Mouse (Mus musculus): ENCODE data around the gene Nf2. TPM values are rescaled to one million over a fixed set of nuclear protein-coding genes. Genes with fewer than 3 reads are reported as not detected.

Nf2 gene
- total and polyA plus RNA-seq, 2 experiments from 2014 or later: 55.5 to 97.6 TPM

- H3K4me3 ChIP-seq (ENCODE audit: low read length): no peak overlapping the region
- WGBS: 82% methylated on average over 6 of the region's 6 CpGs
- no peak for TF ChIP-seq CTCF (IDR thresholded peaks at IDR 0.05; ENCODE audit: low read depth)
- H3K27me3 ChIP-seq (ENCODE audit: insufficient read depth, low read length): no peaks in the 10 kb centered on the region
- no peak overlapping the region for H3K4me2 ChIP-seq (ENCODE audit: low read depth, low read length)
- H3K27ac ChIP-seq: no peak overlapping the region
- ATAC-seq (no peak), DNase-seq (ENCODE audit: low spot score) (no peak)
- no peaks in the 10 kb centered on the region for H3K9me3 ChIP-seq (ENCODE audit: low read length)
- H3K36me3 ChIP-seq (ENCODE audit: insufficient read depth, low read length): peaks cover 12% of the 10 kb centered on the region; the same call in 1 of the 2 replicates
- no peaks in the 10 kb centered on the region for H3K4me1 ChIP-seq (ENCODE audit: insufficient read depth, low read length)
- H3K9ac ChIP-seq (replicated peaks; ENCODE audit: low read length): no peak overlapping the region
Measured at GRCm38 (mm10) chr11:4730096-4730495, 119.2 kb downstream of the Nf2 start.

GRCm38 (mm10) chr11:4729603-4730002, 119.7 kb downstream of the Nf2 start:
- 34% methylated on average over 12 of the region's 12 CpGs for WGBS
- peak; percentile 56 for DNase-seq (ENCODE audit: low spot score)
- 0 out of 2 replicates have a peak, but pooled peaks have one; percentile 22 for ATAC-seq

DNA sequence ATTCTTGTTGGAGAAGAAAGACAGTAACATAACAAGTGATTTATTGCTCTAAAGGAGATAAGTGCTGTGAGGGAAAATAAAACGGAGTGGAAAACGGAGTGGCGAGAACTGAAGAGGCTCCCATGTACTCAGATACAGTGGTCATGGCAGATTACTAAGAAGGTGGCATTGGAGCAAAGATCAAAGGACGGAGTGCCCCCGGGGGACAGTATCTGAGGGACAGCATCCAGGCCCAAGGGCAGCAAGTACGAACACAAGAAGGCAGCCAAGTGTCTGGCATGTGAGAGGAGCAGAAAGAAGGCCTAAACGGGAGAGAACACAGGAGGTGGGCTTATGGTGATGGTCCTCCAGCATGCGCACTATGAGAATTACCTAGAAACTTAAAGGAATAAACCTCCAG, 127.6 kb downstream of the Nf2 start:
- no peaks in the 10 kb centered on the region for H3K9me3 ChIP-seq (ENCODE audit: low read length)
- 73% methylated on average over 8 of the region's 8 CpGs for WGBS
- no peak overlapping the region for H3K4me3 ChIP-seq (ENCODE audit: low read length)
- ATAC-seq: no peak
- no peak for TF ChIP-seq CTCF (IDR thresholded peaks at IDR 0.05; ENCODE audit: low read depth)
- no peak overlapping the region for H3K4me2 ChIP-seq (ENCODE audit: low read depth, low read length)
- peaks cover 24% of the 10 kb centered on the region for H3K36me3 ChIP-seq (ENCODE audit: insufficient read depth, low read length)
- H3K27ac ChIP-seq: no peak overlapping the region
- DNase-seq (ENCODE audit: low spot score): no peak
- H3K4me1 ChIP-seq (ENCODE audit: insufficient read depth, low read length): no peaks in the 10 kb centered on the region
- H3K9ac ChIP-seq (replicated peaks; ENCODE audit: low read length): no peak overlapping the region
- no peaks in the 10 kb centered on the region for H3K27me3 ChIP-seq (ENCODE audit: insufficient read depth, low read length)

More at GRCm38 (mm10) chr11:4729603-4730002, 119.7 kb downstream of the Nf2 start:
- no peak overlapping the region for H3K4me3 ChIP-seq (ENCODE audit: low read length)
- no peak overlapping the region for H3K4me2 ChIP-seq (ENCODE audit: low read depth, low read length)
- TF ChIP-seq CTCF (IDR thresholded peaks at IDR 0.05; ENCODE audit: low read depth): no peak
- H3K27ac ChIP-seq: no peak overlapping the region
- H3K4me1 ChIP-seq (ENCODE audit: insufficient read depth, low read length): no peaks in the 10 kb centered on the region
- no peaks in the 10 kb centered on the region for H3K9me3 ChIP-seq (ENCODE audit: low read length)
- H3K36me3 ChIP-seq (ENCODE audit: insufficient read depth, low read length): peaks cover 16% of the 10 kb centered on the region; the same call in 1 of the 2 replicates
- no peaks in the 10 kb centered on the region for H3K27me3 ChIP-seq (ENCODE audit: insufficient read depth, low read length)
- H3K9ac ChIP-seq (replicated peaks; ENCODE audit: low read length): no peak overlapping the region

DNA sequence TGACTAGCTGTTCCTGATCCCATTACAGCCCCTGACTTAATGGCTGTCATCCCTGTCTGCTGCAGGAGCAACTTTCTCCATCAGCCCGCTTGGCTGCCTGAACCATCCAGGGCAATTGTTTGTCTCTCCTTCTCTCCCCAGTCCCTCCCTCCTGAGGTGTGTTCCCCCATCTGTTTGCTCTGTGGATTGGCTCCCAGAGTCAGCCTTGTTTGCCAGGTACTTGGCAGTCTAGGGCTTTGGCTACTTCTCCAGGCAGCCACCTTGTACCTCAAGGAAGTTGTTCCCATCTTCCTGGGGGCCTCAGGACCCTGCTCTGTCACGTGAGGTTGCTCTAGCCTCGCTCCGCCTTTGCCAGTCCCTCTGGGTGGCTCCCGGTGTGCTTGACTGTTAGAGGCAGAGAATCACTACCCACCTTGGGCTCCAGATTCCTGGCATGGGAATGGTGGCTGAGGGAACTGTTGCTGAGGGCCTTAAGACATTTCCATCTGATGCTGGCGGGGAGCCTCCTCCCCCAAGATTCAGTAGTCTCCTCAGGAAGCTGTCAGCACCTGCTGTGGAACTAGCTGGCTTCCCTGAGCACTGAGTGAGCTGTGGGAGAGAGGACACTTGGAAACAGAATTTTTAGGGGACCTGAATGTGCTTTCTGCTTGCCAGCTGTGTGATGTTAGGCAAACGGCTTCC, 128.3 kb downstream of the Nf2 start:
- DNase-seq (ENCODE audit: low spot score): no peak
- H3K4me3 ChIP-seq (ENCODE audit: low read length): no peak overlapping the region
- H3K27ac ChIP-seq: no peak overlapping the region
- WGBS: 47% methylated on average over 7 of the region's 7 CpGs
- no peak overlapping the region for H3K9ac ChIP-seq (replicated peaks; ENCODE audit: low read length)
- TF ChIP-seq CTCF (IDR thresholded peaks at IDR 0.05; ENCODE audit: low read depth): no peak
- H3K4me1 ChIP-seq (ENCODE audit: insufficient read depth, low read length): no peaks in the 10 kb centered on the region
- H3K9me3 ChIP-seq (ENCODE audit: low read length): no peaks in the 10 kb centered on the region
- H3K27me3 ChIP-seq (ENCODE audit: insufficient read depth, low read length): no peaks in the 10 kb centered on the region
- no peak overlapping the region for H3K4me2 ChIP-seq (ENCODE audit: low read depth, low read length)
- ATAC-seq: no peak
- H3K36me3 ChIP-seq (ENCODE audit: insufficient read depth, low read length): peaks cover 20% of the 10 kb centered on the region

GRCm38 (mm10) chr11:4720393-4720792, 128.9 kb downstream of the Nf2 start:
- H3K27ac ChIP-seq: no peak overlapping the region

DNA sequence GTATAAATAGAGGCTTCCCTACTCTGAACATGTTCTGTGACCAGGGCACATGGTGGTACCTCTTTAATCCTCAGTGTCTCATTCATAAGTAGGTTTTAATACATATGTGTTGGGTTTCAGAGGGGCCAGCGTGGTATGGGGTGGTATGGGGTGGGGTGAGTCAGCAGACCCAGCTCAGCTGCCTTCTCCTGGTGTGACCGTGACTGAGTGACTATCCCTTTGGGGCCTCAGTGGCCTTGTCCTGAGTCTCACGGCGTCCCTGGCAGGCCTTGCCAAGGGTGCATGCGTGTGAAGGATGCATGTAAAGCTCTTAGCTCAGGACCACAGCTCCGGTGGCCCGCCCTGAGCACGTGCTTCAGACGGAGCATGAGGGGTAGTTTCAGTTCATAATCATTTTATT, 129.4 kb downstream of the Nf2 start:
- Histone ChIP-seq H3K27ac (no peak overlapping the region), H3K9me3 (ENCODE audit: low read length) (no peaks in the 10 kb centered on the region), H3K27me3 (ENCODE audit: insufficient read depth, low read length) (no peaks in the 10 kb centered on the region), H3K4me1 (ENCODE audit: insufficient read depth, low read length) (no peaks in the 10 kb centered on the region), H3K4me2 (ENCODE audit: low read depth, low read length) (no peak overlapping the region), H3K36me3 (ENCODE audit: insufficient read depth, low read length) (peaks cover 11% of the 10 kb centered on the region; the same call in 1 of the 2 replicates), H3K4me3 (ENCODE audit: low read length) (no peak overlapping the region), H3K9ac (replicated peaks; ENCODE audit: low read length) (no peak overlapping the region)
- 89% methylated on average over 9 of the region's 9 CpGs for WGBS
- no peak for ATAC-seq
- DNase-seq (ENCODE audit: low spot score): no peak
- no peak for TF ChIP-seq CTCF (IDR thresholded peaks at IDR 0.05; ENCODE audit: low read depth)

More at GRCm38 (mm10) chr11:4720393-4720792, 128.9 kb downstream of the Nf2 start:
- DNase-seq (ENCODE audit: low spot score) (no peak), ATAC-seq (no peak)
- H3K4me3 ChIP-seq (ENCODE audit: low read length): no peak overlapping the region
- TF ChIP-seq CTCF (IDR thresholded peaks at IDR 0.05; ENCODE audit: low read depth): no peak
- WGBS: 56% methylated on average over 11 of the region's 11 CpGs
- peaks cover 14% of the 10 kb centered on the region for H3K36me3 ChIP-seq (ENCODE audit: insufficient read depth, low read length)
- H3K4me1 ChIP-seq (ENCODE audit: insufficient read depth, low read length): no peaks in the 10 kb centered on the region
- no peak overlapping the region for H3K9ac ChIP-seq (replicated peaks; ENCODE audit: low read length)
- H3K9me3 ChIP-seq (ENCODE audit: low read length): no peaks in the 10 kb centered on the region
- H3K27me3 ChIP-seq (ENCODE audit: insufficient read depth, low read length): no peaks in the 10 kb centered on the region
- no peak overlapping the region for H3K4me2 ChIP-seq (ENCODE audit: low read depth, low read length)

DNA sequence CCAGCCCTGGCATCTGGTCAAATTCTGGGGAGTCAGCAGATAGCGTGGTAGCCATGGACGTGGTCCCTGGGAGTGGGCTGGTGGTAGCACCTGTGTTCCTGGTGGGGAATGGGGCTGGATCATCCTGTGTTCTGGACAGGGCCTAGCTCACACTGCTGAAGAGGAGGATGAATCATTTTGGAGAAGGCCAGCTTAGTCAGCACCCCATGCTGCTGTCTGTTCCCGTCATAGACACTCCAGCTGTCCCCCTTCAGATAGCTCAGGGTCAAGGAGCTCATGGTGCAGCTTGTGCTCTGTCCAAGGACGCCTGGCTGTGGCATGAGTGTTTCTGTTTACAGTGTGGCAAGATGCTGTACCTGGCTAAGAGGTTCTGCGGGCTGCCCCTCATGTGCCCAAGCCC, 130.8 kb downstream of the Nf2 start:
- 78% methylated on average over 5 of the region's 5 CpGs for WGBS

More for the DNA sequence above, 130.8 kb downstream of the Nf2 start:
- no peak overlapping the region for H3K4me3 ChIP-seq (ENCODE audit: low read length)
- no peaks in the 10 kb centered on the region for H3K9me3 ChIP-seq (ENCODE audit: low read length)
- no peak overlapping the region for H3K27ac ChIP-seq
- peaks cover 2% of the 10 kb centered on the region; the same call in 1 of the 2 replicates for H3K36me3 ChIP-seq (ENCODE audit: insufficient read depth, low read length)
- H3K9ac ChIP-seq (replicated peaks; ENCODE audit: low read length): no peak overlapping the region
- H3K27me3 ChIP-seq (ENCODE audit: insufficient read depth, low read length): no peaks in the 10 kb centered on the region
- DNase-seq (ENCODE audit: low spot score) (no peak), ATAC-seq (no peak)
- no peak overlapping the region for H3K4me2 ChIP-seq (ENCODE audit: low read depth, low read length)
- no peak for TF ChIP-seq CTCF (IDR thresholded peaks at IDR 0.05; ENCODE audit: low read depth)
- no peaks in the 10 kb centered on the region for H3K4me1 ChIP-seq (ENCODE audit: insufficient read depth, low read length)
